Mouse (Mus musculus): ENCODE data around the gene Nfkb1. TPM values are rescaled to one million over a fixed set of nuclear protein-coding genes. Genes with fewer than 3 reads are reported as not detected.

Nfkb1 gene
- total and polyA plus RNA-seq, 3 experiments, result 44.8 to 93.6 (median 59.9) TPM

GRCm38 (mm10) chr3:135607660-135608473 lies 83.5 kb downstream of the Nfkb1 start:
- DNase-seq (ENCODE audit: low read depth, low spot score), result no peak
- Histone ChIP-seq H3K27me3 (ENCODE audit: control insufficient read depth in 1 of 2, insufficient read depth in 2 of 2, low read length in 2 of 2) (no peaks in the 10 kb centered on the region), H3K27ac (ENCODE audit: control insufficient read depth, low read depth, low read length) (no peak overlapping the region), H3K4me1 (ENCODE audit: control insufficient read depth in 1 of 2, insufficient read depth in 2 of 2, low read length in 2 of 2) (peaks cover 0 to 6% of the 10 kb centered on the region in 2 experiments; a peak in 1 of 4 replicates), H3K4me3 (ENCODE audit: control insufficient read depth in 1 of 2, insufficient read depth in 1 of 2, low read depth in 2 of 2, low read length in 2 of 2) (no peak overlapping the region), H3K9ac (ENCODE audit: control insufficient read depth, low read depth, low read length, poor library complexity, severe bottlenecking) (no peak overlapping the region), H3K9me3 (replicated peaks; ENCODE audit: insufficient read depth, low read length) (no peaks in the 10 kb centered on the region), H3K79me2 (ENCODE audit: control insufficient read depth, insufficient read depth, low read length, poor library complexity) (no peaks in the 10 kb centered on the region), H3K36me3 (ENCODE audit: control insufficient read depth in 1 of 2, insufficient read depth in 2 of 2, low read length in 2 of 2) (peaks cover 0 to 6% of the 10 kb centered on the region in 2 experiments; a peak in 1 of 4 replicates)
- TF ChIP-seq MXI1 (IDR thresholded peaks at IDR 0.05; ENCODE audit: low read depth, low read length), result no peak
- TF ChIP-seq MAZ (IDR thresholded peaks at IDR 0.05; ENCODE audit: low read depth, low read length), result no peak
- TF ChIP-seq SIN3A (IDR thresholded peaks at IDR 0.05; ENCODE audit: low read length), result no peak
- no peak for TF ChIP-seq ZC3H11A (IDR thresholded peaks at IDR 0.05; ENCODE audit: low read depth, low read length)
- no peak for TF ChIP-seq EP300 (IDR thresholded peaks at IDR 0.05; ENCODE audit: low read depth in 1 of 2, low read length in 2 of 2)
- TF ChIP-seq USF1 (IDR thresholded peaks at IDR 0.05; ENCODE audit: low read depth, low read length), result no peak
- TF ChIP-seq CHD1 (IDR thresholded peaks at IDR 0.05; ENCODE audit: low read depth, low read length), result no peak
- TF ChIP-seq TAL1 (IDR thresholded peaks at IDR 0.05; ENCODE audit: low read length), result no peak
- no peak for TF ChIP-seq BHLHE40 (IDR thresholded peaks at IDR 0.05; ENCODE audit: borderline replicate concordance, low read depth, low read length)

- Histone ChIP-seq H3K4me1 (ENCODE audit: control insufficient read depth in 1 of 2, insufficient read depth in 2 of 2, low read length in 2 of 2) (peaks cover 0 to 6% of the 10 kb centered on the region in 2 experiments; a peak in 1 of 4 replicates), H3K27ac (ENCODE audit: control insufficient read depth, low read depth, low read length) (no peak overlapping the region), H3K27me3 (ENCODE audit: control insufficient read depth in 1 of 2, insufficient read depth in 2 of 2, low read length in 2 of 2) (no peaks in the 10 kb centered on the region), H3K9me3 (replicated peaks; ENCODE audit: insufficient read depth, low read length) (no peaks in the 10 kb centered on the region), H3K79me2 (ENCODE audit: control insufficient read depth, insufficient read depth, low read length, poor library complexity) (no peaks in the 10 kb centered on the region), H3K36me3 (ENCODE audit: control insufficient read depth in 1 of 2, insufficient read depth in 2 of 2, low read length in 2 of 2) (peaks cover 0 to 6% of the 10 kb centered on the region in 2 experiments; a peak in 1 of 4 replicates), H3K4me3 (ENCODE audit: control insufficient read depth in 1 of 2, insufficient read depth in 1 of 2, low read depth in 2 of 2, low read length in 2 of 2) (no peak overlapping the region), H3K9ac (ENCODE audit: control insufficient read depth, low read depth, low read length, poor library complexity, severe bottlenecking) (no peak overlapping the region)
- no peak for DNase-seq (ENCODE audit: low read depth, low spot score)
- TF ChIP-seq KAT2A (conservative IDR thresholded peaks at IDR 0.05; ENCODE audit: low read depth, low read length) (no peak), CTCF (IDR thresholded peaks at IDR 0.05 in 2 of 3, conservative IDR thresholded peaks at IDR 0.05 in 1 of 3; ENCODE audit: control insufficient read depth in 1 of 3, insufficient read depth in 1 of 3, low read depth in 2 of 3, low read length in 3 of 3, poor library complexity in 1 of 3, severe bottlenecking in 1 of 3) (no peak), MAZ (IDR thresholded peaks at IDR 0.05; ENCODE audit: low read depth, low read length) (no peak), JUND (IDR thresholded peaks at IDR 0.05; ENCODE audit: low read depth, low read length) (no peak), ELF1 (IDR thresholded peaks at IDR 0.05; ENCODE audit: low read depth, low read length) (no peak), ETS1 (IDR thresholded peaks at IDR 0.05; ENCODE audit: low read depth, low read length) (no peak), GABPA (IDR thresholded peaks at IDR 0.05; ENCODE audit: low read depth, low read length) (no peak), TAL1 (IDR thresholded peaks at IDR 0.05; ENCODE audit: low read length) (no peak), MAFK (IDR thresholded peaks at IDR 0.05; ENCODE audit: borderline replicate concordance, low read depth, low read length) (no peak), RAD21 (IDR thresholded peaks at IDR 0.05; ENCODE audit: low read depth, low read length) (no peak), ZNF384 (IDR thresholded peaks at IDR 0.05; ENCODE audit: low read depth, low read length) (no peak), UBTF (IDR thresholded peaks at IDR 0.05; ENCODE audit: borderline replicate concordance, insufficient read depth, low read depth, low read length) (no peak)
Observed at GRCm38 (mm10) chr3:135607021-135607420, 84.3 kb downstream of the Nfkb1 start.

Measured in MEL (cell line).